Mouse (Mus musculus): Measurements from ENCODE around the gene Tvp23b. TPM values are rescaled to one million over a fixed set of nuclear protein-coding genes. Genes with fewer than 3 reads are reported as not detected.
A peak's percentile ranks its signal among the peaks of the same experiment; 100 is the strongest.

The Tvp23b gene
- total RNA-seq, 2 experiments from 2014 or later, result 37.7 to 46.6 TPM

DNA sequence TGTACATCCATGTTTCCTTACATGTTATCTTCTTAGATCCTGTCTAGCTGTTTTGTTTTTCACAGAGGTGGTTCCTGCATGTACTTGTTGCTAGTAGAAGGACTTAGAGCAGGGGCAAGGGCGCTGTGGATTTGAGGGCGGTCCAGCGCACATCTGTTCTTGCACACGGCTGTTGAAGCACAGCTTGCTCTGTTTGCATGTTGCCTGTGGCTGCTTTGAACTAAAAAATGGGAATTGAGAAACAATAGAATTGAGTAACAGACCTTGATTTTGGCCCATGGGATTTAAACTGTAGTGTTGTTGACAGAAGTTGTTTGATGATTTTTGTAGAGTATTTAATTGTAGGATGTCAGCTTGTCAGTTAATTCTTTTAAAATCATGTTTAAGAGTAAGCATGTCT lies 11.5 kb downstream of the Tvp23b start:
- ATAC-seq (replicated peaks; ENCODE audit: poor library complexity), result no peak

DNA sequence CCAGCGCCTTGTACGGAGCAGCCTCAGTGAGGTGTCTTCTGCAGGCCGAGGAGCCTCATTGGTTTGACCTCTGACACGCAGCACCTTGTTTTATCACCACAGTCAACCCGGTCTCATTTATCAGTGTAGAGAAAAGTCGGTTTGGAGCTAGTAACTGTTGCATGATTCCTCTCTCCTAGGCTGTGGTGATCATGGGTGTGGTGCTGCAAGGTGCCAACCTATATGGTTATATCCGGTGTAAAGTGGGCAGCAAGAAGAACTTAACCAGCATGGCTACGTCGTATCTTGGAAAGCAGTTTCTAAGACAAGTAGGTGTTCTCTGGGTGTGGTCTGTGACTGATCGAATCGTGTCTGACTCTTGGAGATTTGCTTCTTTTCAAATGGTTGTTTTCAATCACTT lies 12.5 kb downstream of the Tvp23b start:
- ATAC-seq (replicated peaks; ENCODE audit: poor library complexity), result peak; percentile 64

DNA sequence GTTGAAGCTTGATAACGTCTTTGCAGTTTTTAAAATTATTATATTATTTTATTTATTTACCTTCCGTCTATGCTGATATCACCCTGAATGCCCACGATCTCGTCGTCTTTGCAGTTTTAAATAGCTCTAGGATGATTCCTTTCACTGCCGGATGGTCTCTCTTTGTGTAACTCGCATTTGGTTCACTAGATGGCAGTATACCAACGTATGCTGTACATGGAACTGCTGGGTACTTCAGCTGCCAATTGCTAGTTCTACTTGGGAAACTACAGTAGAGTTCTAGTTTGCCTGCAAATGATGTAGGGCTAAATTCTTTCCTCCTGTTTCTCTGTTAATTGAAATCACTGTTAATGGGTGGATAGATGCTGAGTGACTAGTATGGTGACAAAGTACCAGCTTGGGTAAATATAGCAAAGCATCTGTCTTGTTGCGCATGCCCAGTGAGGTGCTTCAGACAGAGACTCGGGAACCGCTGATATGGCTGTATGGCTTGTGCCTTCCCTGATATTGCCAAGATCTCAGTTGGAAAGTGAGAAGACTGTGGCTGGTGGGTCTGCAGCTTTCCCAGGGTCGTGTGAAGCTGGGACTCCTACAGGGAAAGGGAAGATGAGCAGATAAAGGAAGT lies 22.6 kb downstream of the Tvp23b start:
- peak; percentile 93 for ATAC-seq (replicated peaks; ENCODE audit: poor library complexity)

GRCm38 (mm10) chr11:62903871-62904495 lies 24.7 kb downstream of the Tvp23b start:
- ATAC-seq (replicated peaks; ENCODE audit: poor library complexity), result peak; percentile 72

DNA sequence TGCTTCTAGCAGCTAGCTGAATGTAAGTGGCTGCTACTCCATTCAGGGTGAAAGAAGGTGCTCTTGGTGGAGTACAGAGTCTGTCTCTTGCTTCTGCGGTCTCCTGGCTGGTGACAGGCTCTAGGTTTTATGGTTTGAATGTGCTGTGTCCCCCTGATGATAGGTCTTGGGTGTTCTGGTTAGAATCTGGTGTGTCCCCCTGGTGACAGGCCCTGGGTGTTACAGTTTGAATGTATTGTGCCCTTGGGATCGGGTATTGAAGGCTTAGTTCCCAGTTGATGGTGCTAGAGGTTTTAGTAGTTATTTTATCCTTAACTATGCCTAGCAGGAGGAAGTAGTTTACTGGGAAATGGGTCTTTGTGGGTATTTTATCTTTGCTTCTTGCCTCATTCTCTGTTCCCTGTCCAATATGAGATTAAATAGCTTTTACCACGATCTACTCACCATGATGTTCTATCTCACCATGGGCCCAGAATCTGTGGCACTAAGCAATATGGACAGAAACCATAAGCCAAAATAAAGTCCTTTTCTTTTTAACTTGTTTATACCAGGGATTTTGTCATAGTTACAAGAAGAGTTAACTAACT lies 30.6 kb downstream of the Tvp23b start:
- peak; percentile 75 for ATAC-seq (replicated peaks; ENCODE audit: poor library complexity)

DNA sequence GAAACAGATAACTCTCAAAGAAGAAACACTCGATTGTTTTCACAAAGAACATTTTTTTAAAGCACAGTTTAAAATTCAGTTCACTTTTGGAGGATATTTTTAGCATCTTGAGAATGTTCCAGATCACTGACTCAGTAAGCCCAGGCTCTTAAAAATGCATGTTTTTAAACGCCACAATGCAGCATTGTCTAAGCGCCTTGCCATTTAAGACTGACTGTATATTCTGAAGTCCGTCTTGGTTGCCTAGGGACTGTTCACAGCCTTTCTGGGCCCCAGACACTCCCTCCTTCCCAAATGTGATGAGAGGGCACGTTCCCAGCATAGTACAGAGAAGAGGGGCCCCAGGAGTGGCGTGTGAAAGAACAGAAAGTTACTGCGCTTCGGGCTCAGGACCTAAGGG lies 32.1 kb downstream of the Tvp23b start:
- no peak for ATAC-seq (replicated peaks; ENCODE audit: poor library complexity)

- ATAC-seq (replicated peaks; ENCODE audit: poor library complexity), result no peak
Observed at GRCm38 (mm10) chr11:62913141-62913540, 33.9 kb downstream of the Tvp23b start.

DNA sequence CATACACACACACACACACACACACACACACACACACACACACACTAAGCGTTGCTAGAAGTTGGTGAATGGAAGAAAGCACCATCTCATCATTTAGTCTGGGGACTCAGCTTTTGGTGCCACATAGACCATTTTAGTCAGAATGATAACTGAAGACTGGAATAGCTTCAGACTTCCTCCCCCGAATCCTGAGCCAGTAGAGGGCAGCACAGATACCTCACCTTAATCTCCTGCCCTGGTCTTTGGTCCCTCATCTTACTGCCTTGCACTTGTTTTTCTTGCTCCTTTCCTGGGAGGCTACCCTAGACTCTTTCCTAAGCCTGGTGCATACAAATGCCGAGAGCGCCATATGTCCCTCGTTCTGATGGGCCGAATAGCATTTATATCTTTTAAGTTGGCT lies 35.3 kb downstream of the Tvp23b start:
- peak; percentile 63 for ATAC-seq (replicated peaks; ENCODE audit: poor library complexity)

DNA sequence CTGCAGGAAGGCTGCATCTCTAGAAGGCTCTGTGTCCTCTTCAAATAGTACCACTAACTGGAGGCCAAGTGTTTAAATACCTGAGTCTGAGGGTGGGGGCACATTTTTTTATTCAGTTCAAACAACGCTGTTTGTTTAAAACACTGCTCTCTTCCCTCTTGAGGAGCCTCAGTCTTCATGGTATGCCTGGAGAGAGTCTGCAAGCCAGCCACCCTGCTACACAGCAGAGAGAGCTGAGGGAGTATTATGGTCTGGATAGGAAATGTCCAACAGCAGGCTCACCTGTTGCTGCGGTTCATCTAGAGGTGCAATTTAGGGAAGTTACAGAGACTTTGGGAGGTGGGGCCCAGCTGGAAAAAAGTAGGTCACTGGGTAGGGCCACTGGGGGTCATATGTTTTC lies 36.2 kb downstream of the Tvp23b start:
- no peak for ATAC-seq (replicated peaks; ENCODE audit: poor library complexity)

- ATAC-seq (replicated peaks; ENCODE audit: poor library complexity), result no peak
Observed at GRCm38 (mm10) chr11:62916765-62917164, 37.5 kb downstream of the Tvp23b start.

GRCm38 (mm10) chr11:62919946-62920742 lies 40.9 kb downstream of the Tvp23b start:
- no peak for ATAC-seq (replicated peaks; ENCODE audit: poor library complexity)

- ATAC-seq (replicated peaks; ENCODE audit: poor library complexity), result no peak
Observed at GRCm38 (mm10) chr11:62920743-62921050, 41.4 kb downstream of the Tvp23b start.

GRCm38 (mm10) chr11:62921052-62921977 lies 42.1 kb downstream of the Tvp23b start:
- ATAC-seq (replicated peaks; ENCODE audit: poor library complexity), result peak; percentile 87

DNA sequence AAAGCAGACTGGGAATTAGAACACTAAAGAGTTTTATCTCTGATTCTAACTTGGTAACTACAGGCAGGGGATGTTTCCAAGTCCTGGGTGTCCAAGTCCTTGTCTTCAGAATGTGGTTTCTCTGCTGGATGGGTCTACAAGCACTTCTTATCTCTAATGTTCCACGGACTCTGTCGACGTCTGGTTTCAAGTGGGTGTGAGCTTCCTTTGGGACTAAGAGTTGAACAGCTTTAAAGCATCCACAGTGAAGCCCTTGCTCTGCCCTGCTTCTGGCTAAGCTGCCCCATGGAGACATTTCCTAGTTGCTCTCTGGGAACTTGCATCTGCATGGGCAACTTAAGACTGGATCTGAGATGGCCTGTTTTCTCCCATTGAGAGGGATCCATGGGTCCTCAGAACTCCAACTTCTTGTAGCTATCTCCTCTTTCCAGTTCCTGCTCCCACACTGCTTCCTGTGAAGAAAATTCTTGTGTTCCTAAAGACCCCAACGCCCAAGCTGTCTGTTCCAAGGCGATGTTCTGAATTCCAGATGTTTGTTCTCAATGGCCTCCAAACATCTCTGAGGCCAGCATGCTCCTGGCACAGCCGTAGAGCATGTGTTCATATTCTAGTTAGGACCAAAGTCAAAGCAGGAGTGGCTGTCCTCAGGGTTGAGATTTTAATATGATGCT lies 45.0 kb downstream of the Tvp23b start:
- ATAC-seq (replicated peaks; ENCODE audit: poor library complexity), result no peak

DNA sequence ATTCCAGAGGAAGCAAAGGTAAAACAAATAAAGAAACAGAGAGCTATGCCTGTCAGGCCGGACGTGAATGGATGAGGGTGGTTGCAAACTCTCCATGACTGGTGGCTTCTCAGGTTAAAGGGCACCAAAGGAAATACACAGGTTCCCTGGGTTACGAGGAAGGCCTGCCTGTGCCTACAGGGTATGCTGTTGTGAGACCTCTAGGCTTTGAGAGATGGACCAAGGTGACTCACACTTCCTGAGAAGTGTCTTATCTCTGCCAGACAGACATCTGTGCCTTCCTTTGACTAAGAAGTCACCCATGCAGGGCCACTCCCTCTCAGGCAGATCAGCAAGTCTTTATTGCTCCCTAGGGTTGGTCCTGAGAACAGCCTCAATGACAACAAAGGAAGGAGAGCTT lies 50.5 kb downstream of the Tvp23b start:
- ATAC-seq (replicated peaks; ENCODE audit: poor library complexity), result peak; percentile 98

GRCm38 (mm10) chr11:62930574-62930973 lies 51.3 kb downstream of the Tvp23b start:
- ATAC-seq (replicated peaks; ENCODE audit: poor library complexity), result no peak

GRCm38 (mm10) chr11:62931141-62931540 lies 51.9 kb downstream of the Tvp23b start:
- ATAC-seq (replicated peaks; ENCODE audit: poor library complexity), result no peak

DNA sequence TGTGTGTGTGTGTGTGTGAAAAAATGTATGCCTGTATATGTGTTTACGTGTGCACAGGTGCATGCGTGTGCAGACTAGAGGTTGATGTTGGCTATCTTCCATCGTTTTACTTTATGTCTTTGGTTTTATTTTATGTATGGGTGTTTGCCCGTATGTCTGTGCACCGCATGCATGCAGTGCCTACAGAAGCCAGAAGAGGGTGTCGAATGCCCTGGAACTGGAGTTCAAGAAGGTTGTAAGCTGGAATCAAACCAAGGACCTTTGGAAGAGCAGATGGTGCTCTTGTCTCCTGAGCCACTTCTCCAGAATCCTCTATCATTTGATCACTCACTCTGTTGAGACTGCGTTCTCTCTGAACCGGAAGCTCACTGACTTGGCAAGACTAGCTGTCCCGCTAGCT lies 53.8 kb downstream of the Tvp23b start:
- no peak for ATAC-seq (replicated peaks; ENCODE audit: poor library complexity)

- ATAC-seq (replicated peaks; ENCODE audit: poor library complexity), result no peak
Observed at GRCm38 (mm10) chr11:62934795-62935514, 55.7 kb downstream of the Tvp23b start.

DNA sequence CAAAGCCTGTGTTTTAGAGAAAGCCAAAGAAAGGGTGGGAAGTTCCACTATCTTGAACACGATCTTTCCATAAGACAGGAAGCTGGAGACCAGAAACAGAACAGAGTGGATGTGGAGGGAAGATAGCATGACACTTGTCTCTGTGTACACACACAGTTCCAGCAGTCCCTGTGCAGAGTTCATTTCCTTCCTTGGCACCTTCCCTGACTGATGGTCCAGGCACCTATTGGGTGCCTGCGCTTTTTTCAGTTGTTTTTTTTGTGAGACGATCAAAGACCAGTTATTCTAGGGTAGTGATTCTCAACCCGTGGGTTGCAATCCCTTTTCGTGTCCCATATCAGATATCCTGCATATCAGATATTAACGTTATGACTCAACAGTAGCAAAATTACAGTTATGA lies 58.7 kb downstream of the Tvp23b start:
- no peak for ATAC-seq (replicated peaks; ENCODE audit: poor library complexity)
